Mouse (Mus musculus): ENCODE measurements around the gene Klk1b11.
"Not testable (repeated sequence)": the region's sequence is repeated elsewhere in the genome, so short reads cannot be mapped to it uniquely, and the experiment has no call there.

The Klk1b11 gene

DNA sequence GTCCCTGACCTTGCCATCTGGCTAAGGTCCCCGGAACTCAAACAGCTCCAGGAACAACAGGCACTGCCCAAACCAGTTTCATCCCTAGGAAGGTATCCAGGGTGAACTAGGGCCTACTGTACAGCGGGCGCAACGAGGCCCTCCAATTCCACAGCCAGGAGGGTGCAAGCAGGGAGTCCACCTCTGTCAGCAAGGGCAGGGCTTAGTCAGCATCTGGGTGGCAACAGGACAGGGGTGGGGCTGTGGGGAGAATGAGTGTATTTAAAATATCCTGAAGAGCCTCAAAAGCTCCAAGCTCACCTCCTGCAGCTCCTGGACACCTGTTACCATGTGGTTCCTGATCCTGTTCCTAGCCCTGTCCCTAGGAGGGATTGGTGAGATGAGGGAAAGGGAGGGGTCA, at the start of gene Klk1b11:
Gene Klk1b11 (plus strand): TSS at position 301 of the 400 bp plus-strand sequence.
- DNase-seq: not testable (repeated sequence)

DNA sequence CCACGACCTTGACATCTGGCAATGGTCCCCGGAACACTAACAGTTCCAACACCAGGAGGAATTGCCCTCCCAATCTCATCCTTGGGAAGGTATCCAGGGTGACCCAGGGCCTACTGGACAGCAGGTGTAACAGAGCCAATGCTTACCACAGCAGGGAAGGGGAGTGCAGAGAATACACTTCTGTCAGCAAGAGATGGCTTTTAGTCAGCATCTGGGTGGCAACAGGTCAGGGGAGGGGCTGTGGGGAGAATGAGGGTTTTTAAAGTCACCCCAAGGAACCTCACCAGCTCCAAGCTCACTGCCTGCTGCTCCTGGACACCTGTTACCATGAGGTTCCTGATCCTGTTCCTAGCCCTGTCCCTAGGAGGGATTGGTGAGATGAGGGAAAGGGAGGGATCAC, 45.3 kb upstream of the Klk1b11 start, which contains the start of gene Klk1b8:
Gene Klk1b8 (plus strand): TSS at position 301 of the 400 bp plus-strand sequence.
- DNase-seq: no peak

DNA sequence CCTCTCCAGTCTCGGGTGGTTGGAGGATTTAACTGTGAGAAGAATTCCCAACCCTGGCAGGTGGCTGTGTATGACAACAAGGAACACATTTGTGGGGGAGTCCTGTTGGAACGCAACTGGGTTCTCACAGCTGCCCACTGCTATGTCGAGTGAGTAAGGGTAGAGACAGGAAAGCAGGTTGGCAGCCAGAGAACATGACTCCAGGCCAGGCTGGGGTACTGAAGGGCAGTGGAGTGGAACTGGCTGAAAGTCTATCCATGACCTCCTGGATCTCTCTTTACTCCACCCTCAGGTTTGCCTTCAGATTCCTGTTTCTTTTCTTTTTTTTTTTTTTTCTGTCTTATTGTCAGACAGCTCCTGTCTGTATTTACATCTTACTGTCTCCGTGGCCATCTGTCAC, 43.0 kb upstream of the Klk1b11 start:
- DNase-seq: no peak

DNA sequence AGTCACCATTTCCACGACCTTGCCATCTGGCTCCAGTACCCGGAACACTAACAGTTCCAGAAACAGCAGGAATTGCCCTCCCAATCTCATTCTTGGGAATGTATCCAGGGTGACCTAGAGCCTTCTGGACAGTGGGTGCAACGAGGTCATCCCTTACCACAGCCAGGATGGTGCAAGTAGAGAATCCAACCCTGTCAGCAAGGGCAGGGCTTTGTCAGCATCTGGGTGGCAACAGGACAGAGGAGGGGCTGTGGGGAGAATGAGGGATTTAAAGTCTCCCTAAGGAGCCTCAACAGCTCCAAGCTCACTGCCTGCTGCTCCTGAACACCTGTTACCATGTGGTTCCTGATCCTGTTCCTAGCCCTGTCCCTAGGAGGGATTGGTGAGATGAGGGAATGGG, 29.2 kb upstream of the Klk1b11 start, which contains the start of gene Klk1b1:
Gene Klk1b1 (plus strand): TSS at position 301 of the 400 bp plus-strand sequence.
- DNase-seq: no peak

DNA sequence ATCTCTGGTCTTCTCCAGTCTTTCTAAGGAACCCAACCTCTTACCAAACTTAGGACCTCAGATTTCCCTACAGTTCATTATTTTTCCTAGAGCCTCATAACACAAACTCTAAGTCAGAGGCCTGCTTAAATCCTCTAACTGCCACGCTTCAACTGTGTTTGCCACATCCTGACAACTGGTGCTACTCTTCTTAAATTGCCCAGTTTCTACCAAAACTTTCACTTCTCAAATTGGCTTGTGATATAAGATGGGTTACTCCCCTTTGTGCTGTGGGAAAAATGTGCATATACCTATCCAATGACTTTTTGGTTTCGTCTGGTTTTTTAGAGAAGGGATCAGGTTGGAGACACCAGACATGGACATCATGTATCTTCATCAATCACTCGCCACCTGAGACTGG, 28.6 kb upstream of the Klk1b11 start:
- DNase-seq: no peak

DNA sequence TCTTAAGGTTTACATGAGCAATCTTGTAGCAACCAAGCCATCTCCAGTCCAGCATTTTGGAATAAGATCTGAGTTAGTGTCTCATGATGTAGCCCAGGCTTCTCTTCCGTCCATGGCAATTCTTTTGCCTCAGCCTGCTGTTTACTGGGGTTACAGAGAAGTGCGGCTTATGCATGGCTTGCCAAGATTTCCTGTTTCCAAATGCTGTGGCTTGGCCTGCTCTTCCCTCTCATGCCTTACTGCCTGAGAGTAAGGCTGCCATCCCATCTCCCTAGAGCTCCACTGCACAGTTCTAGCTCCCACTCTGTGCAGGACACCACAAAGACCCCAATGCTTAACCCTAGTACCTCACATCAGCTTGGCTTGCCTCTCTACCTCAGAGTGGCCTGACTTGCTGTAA, 28.1 kb upstream of the Klk1b11 start:
- DNase-seq: no peak

DNA sequence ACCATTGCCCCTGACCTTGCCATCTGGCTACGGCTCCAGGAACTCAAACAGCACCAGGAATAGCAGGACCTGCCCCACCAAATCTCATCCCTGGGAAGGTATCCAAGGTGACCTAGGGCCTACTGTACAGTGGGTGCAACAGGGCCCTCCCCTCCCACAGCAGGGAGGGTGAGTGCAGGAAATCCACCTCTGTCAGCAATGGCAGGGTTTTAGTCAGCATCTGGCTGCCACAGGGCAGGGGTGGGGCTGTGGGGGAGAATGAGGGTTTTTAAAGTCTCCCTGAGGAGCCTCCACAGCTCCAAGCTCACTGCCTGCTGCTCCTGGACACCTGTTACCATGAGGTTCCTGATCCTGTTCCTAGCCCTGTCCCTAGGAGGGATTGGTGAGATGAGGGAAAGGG, 19.9 kb upstream of the Klk1b11 start, which contains the start of gene Klk1b9:
Gene Klk1b9 (plus strand): TSS at position 301 of the 400 bp plus-strand sequence.
- DNase-seq: not testable (repeated sequence)

DNA sequence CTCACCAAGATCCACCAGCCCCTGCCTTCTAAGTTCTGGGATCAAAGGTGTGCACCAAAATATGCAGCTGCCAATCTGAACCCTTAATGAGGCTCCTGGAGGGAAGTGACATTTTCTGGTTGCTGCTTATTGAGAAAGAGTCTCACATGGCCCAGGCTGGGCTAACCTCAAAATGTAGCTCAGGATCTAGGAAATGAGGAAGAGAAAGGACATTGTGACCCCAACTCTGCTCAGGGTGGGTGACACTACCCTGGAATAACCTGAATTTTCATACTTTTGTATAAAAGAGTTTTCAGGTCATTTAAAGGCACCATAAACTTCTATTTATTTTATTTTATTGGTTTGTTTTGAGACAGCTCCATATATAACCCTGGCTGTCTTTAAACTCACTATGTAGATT, 10.0 kb upstream of the Klk1b11 start:
- DNase-seq: no peak

DNA sequence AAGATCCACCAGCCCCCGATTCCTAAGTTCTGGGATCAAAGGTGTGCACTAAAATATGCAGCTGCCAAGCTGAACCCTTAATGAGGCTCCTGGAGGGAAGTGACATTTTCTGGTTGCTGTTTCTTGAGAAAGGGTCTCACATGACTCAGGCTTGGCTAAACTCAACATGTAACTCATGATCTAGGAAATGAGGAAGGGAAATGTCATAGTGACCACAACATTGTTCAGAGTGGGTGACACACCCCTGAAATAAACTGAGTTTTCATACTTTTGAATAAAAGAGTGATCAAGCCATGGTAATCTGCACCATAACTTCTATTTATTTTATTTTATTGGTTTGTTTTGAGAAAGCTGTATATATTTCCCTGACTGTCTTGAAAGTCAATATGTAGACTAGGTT, 856 bp upstream of the Klk1b11 start:
- DNase-seq: not testable (repeated sequence)

DNA sequence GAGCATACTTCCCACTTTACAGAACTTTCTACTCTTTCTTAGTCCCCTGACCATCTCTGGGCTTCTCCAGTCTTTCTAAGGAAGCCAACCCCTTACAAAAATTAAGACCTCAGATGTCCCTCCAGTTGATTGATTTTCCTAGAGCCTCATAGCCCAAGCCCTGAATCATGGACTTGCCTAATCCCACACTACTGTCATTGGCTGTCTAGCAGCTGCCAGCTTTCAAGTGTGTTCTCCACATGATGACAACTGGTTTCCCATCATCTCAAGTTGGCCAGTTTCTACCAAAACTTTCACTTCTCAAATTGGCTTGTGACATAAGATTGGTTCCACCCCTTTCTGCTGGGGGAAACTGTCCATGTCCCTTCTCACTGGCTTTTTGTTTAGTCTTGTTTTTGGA, 9.2 kb downstream of the Klk1b11 start:
- DNase-seq: no peak

DNA sequence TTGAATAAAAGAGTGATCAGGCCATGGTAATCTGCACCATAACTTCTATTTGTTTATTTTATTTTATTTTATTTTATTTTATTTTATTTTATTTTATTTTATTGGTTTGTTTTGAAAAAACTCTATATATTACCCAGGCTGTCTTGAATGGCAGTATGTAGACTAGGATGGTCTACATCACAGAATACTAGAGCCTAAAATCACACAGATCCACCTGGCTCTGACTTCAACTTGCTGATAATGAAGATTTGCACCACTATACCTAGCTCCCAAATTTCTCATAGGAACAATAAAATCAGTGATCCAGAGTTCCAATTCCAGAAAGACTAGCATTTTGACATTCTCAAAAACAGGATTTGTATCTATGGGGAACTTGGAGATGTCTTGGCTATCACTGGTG, 16.2 kb downstream of the Klk1b11 start, which contains the start of gene Klk1b26:
Gene Klk1b26 (plus strand): TSS at position 301 of the 400 bp plus-strand sequence.
- DNase-seq: not testable (repeated sequence)

DNA sequence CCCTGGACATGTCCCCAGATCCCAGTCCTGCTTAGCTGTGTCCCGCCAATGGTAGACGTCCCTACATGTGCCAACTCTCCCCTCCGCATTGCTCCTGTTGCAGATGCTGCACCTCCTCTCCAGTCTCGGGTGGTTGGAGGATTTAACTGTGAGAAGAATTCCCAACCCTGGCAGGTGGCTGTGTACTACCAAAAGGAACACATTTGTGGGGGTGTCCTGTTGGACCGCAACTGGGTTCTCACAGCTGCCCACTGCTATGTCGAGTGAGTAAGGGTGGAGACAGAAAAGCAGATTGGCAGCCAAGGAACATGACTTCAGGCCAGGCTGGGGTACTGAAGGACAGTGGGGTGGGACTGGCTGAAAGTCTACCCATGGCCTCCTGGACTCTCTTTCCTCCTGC, 19.0 kb downstream of the Klk1b11 start:
- DNase-seq: not testable (repeated sequence)

DNA sequence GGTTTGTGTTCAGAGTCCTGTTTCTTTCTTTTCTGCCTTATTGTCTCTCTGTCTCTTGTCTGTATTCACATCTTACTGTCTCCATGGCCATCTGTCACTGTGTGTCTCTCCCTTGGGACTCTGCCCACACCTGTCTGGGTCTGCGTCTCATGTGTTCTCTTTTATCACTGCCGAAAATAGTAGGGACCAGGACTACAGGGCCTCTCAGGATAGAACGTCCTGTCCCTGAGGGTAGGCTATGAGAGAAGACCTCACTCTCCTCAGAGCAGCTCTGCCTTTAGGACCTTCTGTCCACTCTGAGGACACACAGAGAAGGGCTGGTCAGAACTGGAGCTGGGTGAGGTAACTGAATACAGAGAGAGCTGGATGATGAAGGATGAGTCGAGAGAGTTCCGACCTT, 19.4 kb downstream of the Klk1b11 start:
- DNase-seq: no peak
